Mouse (Mus musculus): ENCODE measurements around the gene Pald1.

Pald1 gene

DNA sequence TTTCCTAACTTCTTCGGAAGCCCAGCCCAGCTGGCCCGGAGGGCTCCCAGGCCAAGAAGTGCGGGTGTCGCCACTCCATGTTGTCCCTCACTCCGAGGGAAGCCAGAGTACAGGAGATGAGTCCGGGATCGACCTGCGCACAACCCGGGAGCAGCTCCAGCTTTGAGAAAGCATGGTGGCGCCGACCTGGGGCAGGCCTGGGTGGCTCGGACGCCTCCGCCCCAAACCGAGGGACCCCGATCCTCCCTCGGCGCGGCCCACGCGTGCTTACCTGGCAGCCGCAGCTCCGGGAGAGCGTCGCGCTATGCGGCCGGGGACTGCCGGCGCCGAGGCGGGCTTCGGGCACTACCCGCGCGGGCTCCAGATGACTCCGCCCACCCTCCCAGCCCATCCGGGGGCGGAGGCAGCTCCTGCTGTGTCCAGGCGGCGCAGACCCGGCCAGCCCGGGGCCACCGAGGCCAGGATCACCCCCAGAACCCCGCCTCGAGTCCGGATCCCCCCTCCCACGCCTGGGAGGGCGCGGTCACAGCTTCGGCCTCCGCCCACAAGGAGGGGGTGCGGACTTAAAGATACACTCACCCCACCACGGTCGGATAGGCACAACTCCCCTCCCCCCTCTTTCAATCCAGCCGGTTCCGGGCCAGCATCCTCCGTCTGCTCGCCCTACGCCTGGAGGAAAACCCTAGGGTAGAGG is at the start of gene Pald1:
Gene Pald1 (minus strand): TSS at position 510 of the 694 bp plus-strand sequence.
- DNase-seq (ENCODE audit: low read depth, low spot score) = peak; percentile 49

DNA sequence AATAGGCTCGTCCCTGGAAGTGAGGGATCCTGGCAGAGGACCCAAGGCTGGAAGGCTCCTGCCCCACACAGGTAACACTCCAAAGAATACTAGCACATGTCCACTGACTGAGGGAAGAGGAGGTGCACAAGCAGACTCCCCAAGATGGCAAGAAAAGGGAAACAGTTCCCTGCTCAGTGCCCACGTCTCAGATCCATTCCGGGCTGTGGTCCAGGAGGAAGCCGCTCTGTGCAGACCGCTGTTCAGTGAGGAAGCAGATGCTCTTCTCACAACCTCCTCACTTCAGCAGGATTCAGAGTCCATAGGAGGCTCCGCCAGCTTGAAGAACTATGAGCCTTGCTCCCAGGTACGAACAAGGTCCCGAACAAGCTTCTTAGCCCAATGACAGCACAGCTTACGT is 48.0 kb upstream of the Pald1 start:
- no peak for DNase-seq (ENCODE audit: low read depth, low spot score)

DNA sequence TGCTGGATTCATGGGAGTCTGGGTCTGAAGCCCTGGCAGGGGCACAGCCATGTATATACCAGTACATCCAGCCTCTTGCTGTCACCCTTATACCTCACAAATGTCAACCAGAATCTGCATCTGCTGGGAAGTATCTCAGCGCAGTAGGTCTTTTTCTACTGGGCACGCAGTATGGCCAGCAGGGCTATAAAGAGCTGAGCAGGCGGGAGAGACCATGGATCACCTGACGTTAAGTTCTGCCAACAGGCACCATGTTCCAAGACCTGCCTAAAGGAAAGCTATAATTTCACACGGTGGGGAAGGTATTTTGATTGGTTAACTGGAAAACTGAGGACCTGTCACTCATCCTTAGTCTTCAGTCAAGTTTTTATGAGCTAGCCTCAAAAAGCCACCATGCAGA is 45.7 kb upstream of the Pald1 start:
- no peak for DNase-seq (ENCODE audit: low read depth, low spot score)

DNA sequence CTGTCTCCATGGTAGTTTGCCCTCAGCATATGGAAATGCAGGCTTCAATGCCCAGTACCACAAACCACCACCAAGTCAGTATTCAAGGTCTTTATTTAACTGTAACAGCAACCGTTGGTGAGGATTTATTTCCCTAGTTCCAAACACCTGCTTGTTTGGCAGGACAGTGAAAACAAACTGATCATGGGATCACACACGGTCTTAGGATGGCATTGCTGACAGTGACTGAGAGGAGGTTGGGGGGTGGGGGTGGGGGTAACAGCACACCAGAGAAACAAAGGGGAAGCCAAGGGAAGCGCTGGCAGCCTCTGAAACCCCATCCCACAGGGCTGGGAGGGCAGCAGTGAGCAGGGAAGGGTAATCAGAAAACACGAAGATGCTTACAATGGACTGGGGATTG is 45.1 kb upstream of the Pald1 start:
- DNase-seq (ENCODE audit: low read depth, low spot score) = no peak

DNA sequence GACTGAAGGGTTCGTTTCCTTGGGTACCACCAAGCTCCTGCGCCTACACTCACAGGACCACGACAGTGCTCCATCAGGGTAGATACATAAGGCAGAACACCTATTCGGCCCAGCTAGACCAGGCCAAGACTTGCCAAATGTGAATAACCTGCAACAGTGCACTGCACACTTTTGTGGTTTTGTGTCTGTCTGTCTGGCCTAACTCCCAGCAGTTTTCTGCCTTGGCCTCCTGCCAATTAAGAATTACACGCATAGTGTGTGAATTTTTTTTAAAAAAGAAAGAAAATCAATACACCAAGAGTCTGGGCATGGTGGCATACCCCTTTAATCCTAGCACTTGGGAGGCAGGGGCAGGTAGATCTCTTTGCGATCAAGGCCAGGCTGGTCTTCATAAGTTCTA is 44.6 kb upstream of the Pald1 start:
- DNase-seq (ENCODE audit: low read depth, low spot score) = no peak

DNA sequence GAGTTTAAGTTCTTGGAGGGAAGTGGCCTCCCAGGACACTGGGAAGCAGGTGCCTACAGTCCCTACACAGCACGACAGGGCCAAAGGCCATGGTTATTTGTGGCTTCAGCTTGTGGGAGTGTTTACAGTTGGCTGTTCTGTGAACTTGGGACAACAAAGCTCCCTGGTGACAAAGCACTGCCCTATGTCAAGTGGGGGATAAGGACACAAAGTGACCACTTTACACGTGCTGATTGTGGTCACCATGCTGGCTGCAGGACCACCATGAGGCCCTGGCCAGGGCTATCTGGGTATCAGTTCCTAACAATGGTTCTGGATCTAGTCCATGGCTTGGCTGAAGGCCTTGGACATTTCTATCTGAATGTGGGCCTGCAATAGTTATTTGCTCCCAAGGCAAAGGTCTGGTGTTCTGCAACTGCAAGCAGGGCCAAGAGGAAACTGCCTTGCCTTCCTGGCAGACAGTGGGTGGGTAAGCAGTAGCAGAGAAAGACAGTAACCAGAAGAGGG is 43.0 kb upstream of the Pald1 start:
- no peak for DNase-seq (ENCODE audit: low read depth, low spot score)

DNA sequence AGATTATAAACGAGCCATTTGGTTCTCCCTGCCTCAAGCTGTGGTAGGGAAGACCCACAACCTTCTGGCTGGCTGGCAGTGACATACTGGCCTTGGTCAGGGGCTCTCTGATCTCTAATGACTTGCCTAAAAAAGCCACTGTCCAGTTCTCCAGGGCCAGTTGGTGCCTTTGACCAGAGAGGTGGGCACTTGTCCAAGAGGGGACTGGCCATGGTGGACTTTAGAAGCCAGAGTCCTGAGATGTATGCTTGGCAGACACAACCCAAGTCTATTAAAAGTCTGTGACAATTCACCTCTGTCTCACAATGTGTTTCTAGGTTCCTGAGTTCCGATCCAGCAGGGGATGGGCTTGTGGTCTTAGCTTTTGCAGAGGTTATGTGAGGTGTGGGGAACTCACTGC is 41.7 kb upstream of the Pald1 start:
- no peak for DNase-seq (ENCODE audit: low read depth, low spot score)

DNA sequence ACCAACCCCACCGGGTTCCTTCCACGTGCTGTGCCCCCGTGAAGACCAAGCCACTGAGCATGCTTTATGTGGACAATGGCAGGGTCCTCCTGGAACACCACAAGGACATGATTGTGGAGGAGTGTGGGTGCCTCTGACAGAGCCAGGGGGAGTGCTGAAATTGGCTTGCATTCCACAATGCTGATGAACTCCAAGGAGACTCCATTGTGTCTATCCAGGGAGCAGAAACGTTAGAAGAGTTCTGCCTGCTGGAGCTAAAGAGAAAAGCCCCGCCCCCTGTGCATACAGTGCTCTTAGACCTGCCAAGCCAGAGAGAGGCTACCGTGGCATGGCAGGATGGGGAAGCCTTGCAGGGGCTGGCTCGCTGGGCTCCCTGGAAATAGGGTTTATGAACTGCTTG is 41.2 kb upstream of the Pald1 start:
- DNase-seq (ENCODE audit: low read depth, low spot score) = no peak

DNA sequence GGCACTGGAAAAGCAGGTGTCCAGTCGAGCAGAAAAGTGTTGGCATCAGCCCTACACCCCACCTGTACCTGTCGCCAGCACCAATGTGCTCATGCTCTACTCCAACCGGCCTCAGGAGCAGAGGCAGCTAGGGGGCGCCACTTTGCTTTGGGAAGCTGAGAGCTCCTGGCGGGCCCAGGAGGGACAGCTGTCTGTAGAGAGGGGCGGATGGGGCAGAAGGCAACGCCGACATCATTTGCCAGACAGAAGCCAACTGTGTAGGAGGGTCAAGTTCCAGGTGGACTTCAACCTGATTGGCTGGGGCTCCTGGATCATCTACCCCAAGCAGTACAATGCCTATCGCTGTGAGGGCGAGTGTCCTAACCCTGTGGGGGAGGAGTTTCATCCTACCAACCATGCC is 40.0 kb upstream of the Pald1 start:
- DNase-seq (ENCODE audit: low read depth, low spot score) = no peak

DNA sequence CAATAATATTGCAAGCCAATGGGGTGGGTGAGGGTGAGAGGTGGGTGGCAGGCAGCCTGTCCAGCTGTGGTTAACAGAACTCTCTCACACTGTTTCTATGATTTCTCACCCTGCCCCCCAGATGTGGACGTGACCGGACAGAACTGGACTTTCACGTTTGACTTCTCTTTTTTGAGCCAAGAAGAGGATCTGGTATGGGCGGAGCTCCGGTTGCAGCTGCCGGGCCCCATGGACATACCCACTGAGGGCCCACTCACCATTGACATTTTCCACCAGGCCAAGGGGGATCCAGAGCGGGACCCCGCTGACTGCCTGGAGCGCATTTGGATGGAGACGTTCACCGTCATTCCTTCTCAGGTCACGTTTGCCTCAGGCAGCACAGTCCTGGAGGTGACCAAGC is 39.5 kb upstream of the Pald1 start:
- no peak for DNase-seq (ENCODE audit: low read depth, low spot score)

DNA sequence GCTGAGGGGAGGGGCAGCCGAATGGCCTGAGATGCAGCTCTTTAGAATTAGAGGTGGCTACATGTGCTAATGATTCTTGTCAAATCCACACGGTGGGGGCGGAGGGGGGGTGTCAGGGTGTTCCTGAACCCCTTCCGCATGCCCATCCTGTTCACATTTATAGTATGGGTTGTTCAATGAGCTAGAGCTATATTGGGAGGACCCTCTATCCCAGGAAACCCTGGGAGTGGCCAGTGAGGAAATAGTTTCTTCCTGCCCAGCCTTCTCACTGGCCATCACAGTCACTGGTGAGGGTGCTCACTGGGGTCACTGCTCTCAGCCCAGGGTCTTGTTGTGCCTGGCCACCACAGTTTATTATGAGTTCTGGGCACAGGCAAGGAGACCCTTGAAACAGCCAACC is 36.7 kb upstream of the Pald1 start:
- no peak for DNase-seq (ENCODE audit: low read depth, low spot score)

DNA sequence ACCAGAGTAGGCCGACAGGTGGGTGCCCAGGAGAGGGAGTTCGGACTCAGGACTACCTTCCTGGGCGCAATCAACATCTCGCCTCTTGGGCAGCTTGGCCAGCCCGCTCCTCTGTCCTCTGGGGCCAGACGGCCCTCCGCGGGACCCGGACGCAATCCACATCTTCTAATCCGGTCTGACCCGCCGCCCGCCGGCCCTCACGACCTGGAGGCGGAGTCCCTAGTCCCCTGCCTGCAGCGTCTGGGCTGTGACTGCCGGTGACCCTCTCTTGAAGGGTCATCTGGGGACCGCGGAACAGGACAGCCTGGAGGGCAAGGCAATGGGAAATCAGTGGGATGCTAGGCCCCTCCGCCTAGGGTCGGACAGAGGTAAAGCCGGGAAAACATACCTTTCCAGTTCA is 35.8 kb upstream of the Pald1 start:
- no peak for DNase-seq (ENCODE audit: low read depth, low spot score)

DNA sequence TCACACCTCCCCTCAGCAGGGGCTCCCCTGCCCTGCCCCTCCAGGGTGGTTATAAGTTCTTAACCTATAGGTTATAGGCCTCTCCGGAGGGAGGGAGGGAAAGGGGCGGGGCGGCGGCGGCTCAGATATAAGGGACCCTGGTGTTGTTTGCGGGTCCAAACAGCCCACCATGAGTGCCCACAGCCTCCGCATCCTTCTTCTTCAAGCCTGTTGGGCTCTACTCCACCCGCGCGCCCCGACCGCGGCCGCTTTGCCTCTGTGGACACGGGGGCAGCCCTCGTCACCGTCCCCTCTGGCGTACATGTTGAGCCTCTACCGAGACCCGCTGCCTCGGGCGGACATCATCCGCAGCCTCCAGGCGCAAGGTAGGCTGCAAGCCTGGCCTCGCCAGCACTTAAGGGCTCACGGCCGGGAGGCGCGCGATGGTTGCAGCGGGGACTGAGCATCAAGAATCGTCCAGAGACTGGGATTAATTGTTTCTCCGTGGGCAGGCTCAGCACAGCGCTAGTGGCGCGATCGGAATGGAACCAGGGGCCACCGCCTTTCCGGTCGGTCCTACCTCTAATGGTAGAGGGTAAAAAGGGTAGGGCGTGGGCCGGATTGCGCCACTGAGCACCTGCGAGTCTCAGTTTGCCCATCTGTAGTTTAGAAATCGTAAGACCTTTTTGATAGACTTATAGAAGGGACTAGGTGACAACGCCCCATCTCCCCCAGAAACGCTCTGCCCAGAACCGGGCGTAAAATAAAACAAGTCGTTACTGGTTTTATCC is 35.0 kb upstream of the Pald1 start:
- DNase-seq (ENCODE audit: low read depth, low spot score) = no peak

DNA sequence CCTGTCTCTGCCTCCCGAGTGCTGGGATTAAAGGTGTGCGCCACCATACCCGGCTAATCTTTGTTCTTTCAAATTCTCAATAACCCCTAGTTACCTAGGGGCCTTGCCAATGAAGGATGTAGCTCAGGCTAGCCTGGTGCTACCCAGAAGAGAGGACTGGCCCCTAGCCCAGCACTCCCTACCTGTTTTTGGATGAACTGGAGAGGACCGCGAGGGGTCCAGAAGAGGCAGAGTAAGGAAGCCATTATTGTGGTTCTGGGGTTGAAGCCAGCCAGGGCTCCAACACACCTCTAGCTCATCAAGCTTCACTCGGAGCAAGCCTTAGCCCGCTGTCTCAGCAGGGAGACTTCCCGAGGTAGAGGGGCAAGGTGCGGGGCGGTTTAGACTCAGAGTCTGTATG is 34.3 kb upstream of the Pald1 start, which contains the start of gene Nodal:
Gene Nodal (plus strand): TSS at position 301 of the 400 bp plus-strand sequence.
- no peak for DNase-seq (ENCODE audit: low read depth, low spot score)

DNA sequence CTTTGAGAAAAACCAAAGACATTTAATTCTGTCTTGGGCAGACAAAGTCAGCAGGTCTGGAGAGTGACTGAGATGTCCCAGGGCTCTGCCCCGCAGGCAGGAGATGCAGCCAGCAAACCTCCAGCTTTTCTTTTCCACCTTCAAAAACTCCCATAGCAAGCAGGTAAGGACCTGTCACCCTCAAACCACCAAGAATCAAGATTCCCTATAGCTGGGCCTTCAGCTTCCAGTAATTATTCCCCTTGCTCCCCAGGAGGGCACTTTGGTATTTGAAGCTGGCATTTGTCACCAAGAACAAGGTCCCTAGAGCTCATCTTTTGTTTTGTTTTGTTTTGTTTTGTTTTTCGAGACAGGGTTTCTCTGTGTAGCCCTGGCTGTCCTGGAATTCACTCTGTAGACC is 33.7 kb upstream of the Pald1 start:
- no peak for DNase-seq (ENCODE audit: low read depth, low spot score)

DNA sequence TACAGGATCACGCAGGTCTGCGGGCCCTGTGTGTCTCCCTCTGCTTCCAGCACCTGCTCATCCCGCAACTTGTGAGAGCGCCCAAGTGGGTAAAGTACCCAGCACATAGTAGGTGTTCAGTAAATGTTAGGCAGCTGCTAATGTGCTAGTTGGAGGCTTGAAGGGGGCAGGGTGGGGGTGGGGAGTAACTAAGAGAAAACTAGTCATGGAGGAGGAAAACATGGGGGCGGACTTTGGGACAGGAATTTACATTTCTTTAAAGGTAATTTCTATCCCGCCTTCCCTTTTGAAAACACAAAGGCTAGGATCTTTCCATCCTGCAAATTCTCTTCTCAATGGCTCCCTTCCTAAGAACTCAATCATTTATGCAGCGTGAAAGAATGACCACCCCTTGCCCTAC is 33.2 kb upstream of the Pald1 start:
- DNase-seq (ENCODE audit: low read depth, low spot score) = no peak

DNA sequence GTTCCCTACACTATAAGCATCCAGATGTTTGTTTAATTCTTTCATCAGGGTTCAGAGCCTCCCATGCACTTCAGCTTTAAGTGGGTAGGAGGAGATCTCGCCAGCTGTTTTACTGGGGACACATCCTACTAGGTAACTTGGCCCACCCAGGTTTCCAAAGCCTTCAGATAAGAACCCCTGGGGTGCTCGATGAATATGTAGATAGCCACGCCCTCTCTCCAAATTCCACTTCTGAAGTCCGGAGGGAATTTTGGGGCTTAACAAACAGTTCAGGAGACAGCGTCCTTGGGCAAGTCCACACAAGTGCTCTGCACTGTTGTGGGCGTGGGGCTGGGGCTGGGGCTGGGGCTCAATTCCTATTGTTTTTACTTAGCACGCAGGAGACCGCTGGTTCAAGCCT is 32.6 kb upstream of the Pald1 start:
- no peak for DNase-seq (ENCODE audit: low read depth, low spot score)

DNA sequence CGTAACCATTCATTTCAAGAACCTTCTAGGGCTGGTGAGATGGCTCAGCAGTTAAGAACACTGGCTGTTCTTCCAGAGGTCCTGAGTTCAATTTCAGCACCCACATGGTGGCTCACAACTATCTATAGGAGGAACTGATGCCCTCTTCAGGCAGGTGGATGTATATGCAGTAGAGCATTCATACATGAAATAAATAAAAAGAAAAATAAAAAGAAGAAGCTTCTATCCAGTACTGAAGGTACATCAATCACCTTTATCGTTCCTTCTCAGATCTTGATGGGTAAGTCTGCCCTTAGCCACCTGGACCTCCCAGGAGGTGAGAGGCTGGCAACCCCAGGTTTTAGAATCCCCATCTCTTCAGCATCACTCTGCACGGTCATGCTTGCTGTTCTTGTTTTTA is 31.9 kb upstream of the Pald1 start:
- DNase-seq (ENCODE audit: low read depth, low spot score) = no peak

DNA sequence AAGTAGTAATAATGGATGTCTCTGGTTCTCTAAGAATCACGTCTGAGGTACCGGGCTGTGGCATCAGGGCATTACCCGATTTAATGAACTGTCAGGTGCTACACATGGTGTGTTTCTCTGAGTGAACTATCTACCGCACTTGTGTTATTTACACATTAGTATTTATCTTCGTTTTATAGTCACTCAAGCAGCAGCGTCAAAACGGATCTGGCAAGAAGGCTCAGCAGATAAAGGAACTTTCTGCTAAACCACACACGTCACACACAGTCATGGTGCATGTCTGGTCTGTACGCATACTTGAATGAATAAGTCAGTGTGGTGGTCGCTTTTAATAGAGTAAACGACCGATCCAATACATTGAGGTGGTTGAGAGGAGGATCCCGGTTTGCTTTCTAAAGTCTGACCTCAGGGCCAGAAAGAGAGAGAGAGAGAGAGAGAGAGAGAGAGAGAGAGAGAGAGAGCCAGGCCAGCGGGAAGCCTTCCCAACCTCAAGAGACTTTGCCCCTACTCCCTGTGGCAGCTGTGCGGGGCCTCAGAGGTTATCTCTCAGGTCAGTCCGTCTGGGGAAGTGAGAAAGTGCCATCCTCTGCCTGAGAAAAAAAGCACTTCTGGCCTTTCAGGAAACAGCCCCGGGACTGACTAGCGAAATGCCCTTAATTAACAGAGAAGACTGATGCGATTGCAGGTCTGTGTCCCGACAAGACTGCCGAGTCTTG is 29.7 kb upstream of the Pald1 start:
- DNase-seq (ENCODE audit: low read depth, low spot score) = no peak

DNA sequence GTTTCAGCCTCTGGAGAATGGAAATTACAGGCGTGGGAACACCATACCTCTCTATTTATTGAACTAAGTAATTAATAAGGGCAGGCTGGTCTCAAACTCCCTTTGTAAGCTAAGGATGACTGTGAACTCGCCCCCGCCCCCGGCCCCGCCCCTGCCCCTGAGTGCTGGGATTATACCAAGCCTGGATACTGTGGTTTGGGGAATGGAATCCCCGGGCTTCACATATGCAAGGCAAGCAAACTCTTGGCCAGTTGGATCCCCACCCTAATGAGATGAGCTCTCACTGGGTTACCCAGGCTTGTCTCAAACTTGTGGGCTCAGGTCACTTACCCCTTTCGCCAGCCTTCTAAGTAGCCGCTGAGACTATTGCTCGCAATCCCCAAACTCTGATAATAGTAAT is 26.9 kb upstream of the Pald1 start:
- no peak for DNase-seq (ENCODE audit: low read depth, low spot score)

DNA sequence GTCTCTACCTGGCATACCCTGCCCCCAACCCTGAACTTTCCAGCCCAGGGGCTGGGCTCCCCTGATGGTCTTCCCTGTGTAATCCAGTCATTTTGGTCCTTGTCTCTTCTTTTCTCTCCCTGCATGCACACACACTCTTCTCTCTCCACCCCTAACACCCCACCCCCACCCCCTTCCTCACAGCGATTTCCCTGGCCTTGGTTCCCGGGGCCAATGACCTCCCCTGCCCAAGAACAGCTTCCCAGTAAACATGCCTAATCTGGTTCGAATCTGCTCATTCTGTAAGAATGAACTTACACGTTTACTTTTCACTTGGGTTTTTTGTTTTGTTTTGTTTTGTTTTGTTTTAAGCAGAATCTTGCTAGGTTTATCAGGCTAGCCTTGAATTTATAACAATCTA is 26.4 kb upstream of the Pald1 start:
- no peak for DNase-seq (ENCODE audit: low read depth, low spot score)

DNA sequence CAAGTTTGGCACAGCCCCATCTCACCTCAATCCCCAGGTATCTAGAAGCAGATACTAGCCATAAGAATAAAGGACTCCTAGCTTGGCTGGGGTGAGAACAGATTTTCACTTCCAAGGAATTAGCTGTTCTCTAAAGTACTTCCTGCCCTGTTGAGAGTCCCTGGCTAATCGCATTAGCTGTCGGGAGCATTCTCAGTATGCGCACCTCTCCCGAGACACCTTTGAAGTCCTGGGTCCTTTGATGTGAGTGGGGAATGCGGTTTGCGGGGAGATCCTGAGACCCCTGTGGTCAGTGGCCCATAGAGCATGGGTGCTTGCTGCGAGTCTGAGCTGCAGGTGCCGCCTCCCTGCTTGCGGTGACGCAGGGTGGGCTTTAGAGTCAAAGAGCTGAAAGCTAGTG is 22.6 kb upstream of the Pald1 start:
- no peak for DNase-seq (ENCODE audit: low read depth, low spot score)

DNA sequence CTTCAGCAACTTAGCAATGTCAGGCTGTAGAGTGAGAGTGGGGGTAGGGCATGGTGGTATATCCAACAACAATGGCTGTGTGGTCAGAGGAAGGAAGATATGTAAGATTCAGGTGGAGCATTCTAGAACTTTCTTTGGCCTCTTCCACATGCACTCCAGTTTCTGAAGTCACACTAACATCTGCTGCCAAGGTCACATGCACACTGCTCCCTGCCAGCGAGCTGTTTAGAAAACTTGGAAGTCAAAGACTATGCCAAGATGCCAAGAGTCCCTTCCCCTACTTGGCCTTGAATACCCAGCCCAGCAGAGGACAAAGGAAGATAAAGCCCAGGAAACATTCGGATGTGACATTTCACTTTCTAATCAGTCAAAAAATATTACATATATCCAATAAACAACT is 19.6 kb upstream of the Pald1 start:
- no peak for DNase-seq (ENCODE audit: low read depth, low spot score)

All from brain, embryonic 18.5 days (tissue).